Mouse (Mus musculus) layer of hippocampus, adult 8-10 months (tissue): ENCODE data around the gene Mettl13. TPM values are rescaled to one million over a fixed set of nuclear protein-coding genes. Genes with fewer than 3 reads are reported as not detected.

Experiments
- DNase-seq, 2 experiments: peaks; one replicate each; pipeline ENCODE4 v3.0.0; 2022; ENCODE audit warnings: low spot score in 2 of 2
- total RNA-seq, 4 experiments: library from RNA; stranded (reverse); gene quantifications; 2 replicates each; pipeline ENCODE4 v1.2.4; 2022

Mettl13 gene
- total RNA-seq, 4 experiments from 2014 or later = 10.6 to 14.6 (median 12.4) TPM

GRCm38 (mm10) chr1:162533766-162534560 lies 14.4 kb downstream of the Mettl13 start:
- DNase-seq = no peak

GRCm38 (mm10) chr1:162532330-162532729 lies 16.0 kb downstream of the Mettl13 start:
- no peak for DNase-seq

- DNase-seq = no peak
Measured at GRCm38 (mm10) chr1:162531584-162531983, 16.8 kb downstream of the Mettl13 start.

- no peak for DNase-seq
Measured at GRCm38 (mm10) chr1:162530666-162531065, 17.7 kb downstream of the Mettl13 start.

- no peak for DNase-seq
Measured at GRCm38 (mm10) chr1:162529651-162530050, 18.7 kb downstream of the Mettl13 start.

GRCm38 (mm10) chr1:162515116-162515515 lies 33.2 kb downstream of the Mettl13 start:
- DNase-seq = no peak

- no peak for DNase-seq
Measured at GRCm38 (mm10) chr1:162510013-162510356, 38.4 kb downstream of the Mettl13 start.

- peak; percentile 14 to 36 for DNase-seq
Measured at GRCm38 (mm10) chr1:162509329-162510012, 38.9 kb downstream of the Mettl13 start.

- DNase-seq = no peak
Measured at GRCm38 (mm10) chr1:162508211-162509005, 39.9 kb downstream of the Mettl13 start.

- peak in 1 of 2 experiments; percentile 9 for DNase-seq
Measured at GRCm38 (mm10) chr1:162506516-162506915, 41.8 kb downstream of the Mettl13 start.

- no peak for DNase-seq
Measured at GRCm38 (mm10) chr1:162505649-162506048, 42.7 kb downstream of the Mettl13 start.

Other genes with a start within 250 kb of the Mettl13 start
- gene Dnm3, start 70.5 kb downstream of the Mettl13 start, total RNA-seq = 10 to 100 TPM; 80.3 to 99.6 (median 83.3) TPM
- 100 to 1,000 TPM in 2 of 4 experiments, 10 to 100 TPM in 2; 93.7 to 107 (median 101) TPM for gene Vamp4, start 22.0 kb upstream of the Mettl13 start, total RNA-seq
- 1 to 10 TPM; 6.2 to 9.7 (median 7.1) TPM for gene Myoc, start 90.6 kb upstream of the Mettl13 start, total RNA-seq
- gene Myocos, start 109.7 kb upstream of the Mettl13 start, total RNA-seq = not detected
- gene Prrc2c, start 192.0 kb upstream of the Mettl13 start, total RNA-seq = 100 to 1,000 TPM; 173 to 205 (median 183) TPM